Mouse (Mus musculus): ENCODE results near the gene Lgr6.

GRCm38 (mm10) chr1:135079021-135079420 is 26.1 kb downstream of the Lgr6 start:
- TF ChIP-seq CTCF (IDR thresholded peaks at IDR 0.05; ENCODE audit: extremely low read depth, insufficient read depth, insufficient read length, insufficient replicate concordance) (no peak), POLR2A (IDR thresholded peaks at IDR 0.05; ENCODE audit: low read depth, low read length) (no peak)
